Mouse (Mus musculus) olfactory bulb, adult 2 months (tissue): ENCODE measurements around the gene Dhrs7c.

Experiments
- CTCF ChIP-seq: fragments of 200-500 bp; IDR thresholded peaks from 2 replicates; pipeline ENCODE4 v1.5.1; 2012; ENCODE audit warnings: low read depth, mild to moderate bottlenecking, low read length, moderate library complexity; ENCODE audit not compliant: insufficient read depth
- POLR2A ChIP-seq: fragments of 200-500 bp; IDR thresholded peaks from 2 replicates; pipeline ENCODE4 v1.6.1; 2012; ENCODE audit warnings: mild to moderate bottlenecking, low read depth, low read length, moderate library complexity; ENCODE audit not compliant: insufficient read depth

GRCm38 (mm10) chr11:67820221-67820620 is 22.2 kb downstream of the Dhrs7c start:
- peak; percentile 49; the same call in 1 of the 2 replicates for TF ChIP-seq CTCF
- TF ChIP-seq POLR2A = no peak
